Mouse (Mus musculus): ENCODE results near the gene Hoxb5. TPM values are rescaled to one million over a fixed set of nuclear protein-coding genes. Genes with fewer than 3 reads are reported as not detected.

Gene Hoxb5
- total RNA-seq, 2 experiments from 2014 or later, result 0.52 to 0.61 TPM

- no peak for DNase-seq
- intact Hi-C loops (cut with DNase I), result no loop called here
Measured at GRCm38 (mm10) chr11:96332105-96332504, 29.0 kb downstream of the Hoxb5 start.

- DNase-seq, result no peak
- intact Hi-C loops (cut with DNase I), result no loop called here
Measured at GRCm38 (mm10) chr11:96332618-96333032, 29.5 kb downstream of the Hoxb5 start.

GRCm38 (mm10) chr11:96333241-96334001 lies 30.3 kb downstream of the Hoxb5 start:
- no peak for DNase-seq
- intact Hi-C loops (cut with DNase I), result no loop called here

- no peak for DNase-seq
- intact Hi-C loops (cut with DNase I), result no loop called here
Measured at GRCm38 (mm10) chr11:96334002-96334364, 30.8 kb downstream of the Hoxb5 start.

GRCm38 (mm10) chr11:96334998-96335397 lies 31.9 kb downstream of the Hoxb5 start:
- intact Hi-C loops (cut with DNase I), result no loop called here
- no peak for DNase-seq

GRCm38 (mm10) chr11:96336597-96336996 lies 33.5 kb downstream of the Hoxb5 start:
- intact Hi-C loops (cut with DNase I), result no loop called here

GRCm38 (mm10) chr11:96337026-96337425 lies 33.9 kb downstream of the Hoxb5 start:
- intact Hi-C loops (cut with DNase I), result no loop called here

More at GRCm38 (mm10) chr11:96336597-96336996, 33.5 kb downstream of the Hoxb5 start:
- no peak for DNase-seq

GRCm38 (mm10) chr11:96338957-96339855 lies 36.1 kb downstream of the Hoxb5 start:
- DNase-seq, result no peak
- intact Hi-C loops (cut with DNase I), result no loop called here

More at GRCm38 (mm10) chr11:96337026-96337425, 33.9 kb downstream of the Hoxb5 start:
- no peak for DNase-seq

GRCm38 (mm10) chr11:96340698-96341365 lies 37.7 kb downstream of the Hoxb5 start:
- DNase-seq, result no peak
- intact Hi-C loops (cut with DNase I), result no loop called here

- no peak for DNase-seq
- intact Hi-C loops (cut with DNase I), result no loop called here
Measured at GRCm38 (mm10) chr11:96341701-96342575, 38.8 kb downstream of the Hoxb5 start.

- intact Hi-C loops (cut with DNase I), result no loop called here
- DNase-seq, result no peak
Measured at GRCm38 (mm10) chr11:96342576-96342930, 39.4 kb downstream of the Hoxb5 start.

GRCm38 (mm10) chr11:96343206-96343745 lies 40.1 kb downstream of the Hoxb5 start:
- intact Hi-C loops (cut with DNase I), result no loop called here
- DNase-seq, result no peak

- DNase-seq, result no peak
- intact Hi-C loops (cut with DNase I), result no loop called here
Measured at GRCm38 (mm10) chr11:96344061-96344877, 41.1 kb downstream of the Hoxb5 start.

GRCm38 (mm10) chr11:96344878-96345159 lies 41.7 kb downstream of the Hoxb5 start:
- no peak for DNase-seq
- intact Hi-C loops (cut with DNase I), result no loop called here

- no peak for DNase-seq
- intact Hi-C loops (cut with DNase I), result no loop called here
Measured at GRCm38 (mm10) chr11:96345220-96345892, 42.2 kb downstream of the Hoxb5 start.

GRCm38 (mm10) chr11:96345893-96346806 lies 43.0 kb downstream of the Hoxb5 start:
- intact Hi-C loops (cut with DNase I), result no loop called here
- DNase-seq, result no peak

- no peak for DNase-seq
- intact Hi-C loops (cut with DNase I), result no loop called here
Measured at GRCm38 (mm10) chr11:96346916-96347520, 43.9 kb downstream of the Hoxb5 start.
